Mouse (Mus musculus): ENCODE results near the gene Pds5a.
A peak's percentile ranks its signal among the peaks of the same experiment; 100 is the strongest.
"Not testable (repeated sequence)": the region's sequence is repeated elsewhere in the genome, so short reads cannot be mapped to it uniquely, and the experiment has no call there.

Pds5a gene

DNA sequence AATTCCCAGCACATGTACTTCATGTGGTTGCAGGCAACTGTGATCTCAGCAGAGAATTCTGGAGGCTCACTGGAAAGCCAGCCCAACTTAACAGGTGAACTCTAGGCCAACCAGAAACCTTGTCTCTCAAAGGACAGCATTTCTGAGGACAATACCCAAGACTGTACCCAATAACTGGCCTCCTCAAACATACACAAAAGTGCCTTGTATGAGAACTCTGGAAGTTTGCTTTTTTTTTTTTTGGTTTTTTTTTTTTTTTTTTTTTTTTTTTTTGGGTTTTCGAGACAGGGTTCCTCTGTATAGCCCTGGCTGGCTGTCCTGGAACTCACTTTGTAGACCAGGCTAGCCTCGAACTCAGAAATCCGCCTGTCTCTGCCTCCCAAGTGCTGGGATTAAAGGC, 4.0 kb downstream of the Pds5a start:
- not testable (repeated sequence) for DNase-seq

DNA sequence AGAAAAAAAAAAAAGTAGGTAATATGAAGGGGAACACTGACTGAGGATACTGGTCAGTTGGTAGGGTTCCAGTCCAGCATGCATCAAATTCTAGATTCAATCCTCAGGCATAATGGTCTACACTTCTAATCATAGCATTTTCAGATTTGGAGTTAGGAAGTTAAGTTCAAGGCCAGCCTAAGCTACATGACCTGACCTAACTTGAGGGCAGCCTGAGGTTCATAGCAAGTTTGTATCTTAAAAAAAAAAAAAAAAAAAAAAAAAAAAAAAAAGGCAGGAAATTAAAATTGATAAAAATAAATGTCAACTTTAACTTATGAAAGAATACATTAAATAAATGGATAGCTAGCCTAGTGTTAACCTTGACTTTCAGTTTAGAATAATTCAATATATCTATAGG, 5.1 kb downstream of the Pds5a start:
- DNase-seq, result no peak

DNA sequence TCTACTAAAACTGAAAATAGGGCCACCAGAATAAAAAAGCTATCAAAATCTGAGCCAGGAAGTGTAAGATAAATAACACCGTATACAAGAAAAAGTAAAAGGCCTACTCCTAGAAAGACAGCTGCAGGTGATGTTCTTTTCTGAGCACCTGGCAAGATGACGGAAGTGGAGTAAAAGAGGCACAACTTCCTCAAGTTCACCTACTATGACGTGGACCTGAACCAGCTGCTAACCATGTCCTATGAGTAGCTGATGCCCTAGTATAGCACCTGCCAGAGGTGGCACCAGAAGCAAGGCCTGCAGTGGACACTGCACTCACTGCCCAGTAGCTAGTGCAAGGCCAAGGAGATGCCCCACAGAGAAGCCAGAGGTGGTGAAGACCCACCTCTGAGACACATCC, 9.3 kb downstream of the Pds5a start:
- no peak for DNase-seq

DNA sequence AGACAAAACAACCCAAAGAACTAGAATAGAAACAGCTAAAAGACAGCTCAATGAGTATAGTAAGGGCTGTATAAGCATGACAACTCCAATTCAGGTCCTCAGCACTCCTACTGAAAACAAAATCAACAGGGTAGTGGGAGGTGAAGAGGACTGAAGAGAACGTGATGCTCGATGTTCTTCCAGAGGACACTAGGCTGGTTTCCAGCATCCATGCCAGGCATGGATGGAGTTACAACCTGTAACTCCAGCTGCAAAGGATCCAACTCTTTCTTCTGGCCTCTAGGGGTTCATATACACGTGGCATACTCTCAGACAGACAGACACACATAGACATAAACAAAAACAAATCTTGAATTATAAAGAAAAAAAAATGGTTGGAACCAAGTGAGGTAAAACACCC, 11.3 kb downstream of the Pds5a start:
- no peak for DNase-seq

DNA sequence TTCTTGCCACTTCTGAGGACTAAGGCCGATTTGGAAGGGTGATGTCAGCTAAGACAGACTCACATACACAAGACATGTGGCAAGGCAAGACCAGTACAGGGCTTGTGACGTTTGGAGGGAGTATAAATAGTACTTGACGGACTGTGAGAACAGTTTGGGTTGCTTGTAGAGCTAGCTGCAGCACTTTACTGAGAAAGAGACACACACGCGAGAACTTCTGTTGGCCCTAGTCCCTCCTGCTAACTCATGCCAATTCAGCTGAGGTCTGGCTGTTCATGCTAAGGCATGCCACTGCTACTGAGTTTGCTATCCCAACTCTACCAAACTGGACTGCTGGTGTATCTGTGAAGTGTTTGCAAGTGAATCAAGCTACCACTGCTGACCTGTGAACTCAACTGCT, 19.2 kb downstream of the Pds5a start:
- DNase-seq, result peak; percentile 92

DNA sequence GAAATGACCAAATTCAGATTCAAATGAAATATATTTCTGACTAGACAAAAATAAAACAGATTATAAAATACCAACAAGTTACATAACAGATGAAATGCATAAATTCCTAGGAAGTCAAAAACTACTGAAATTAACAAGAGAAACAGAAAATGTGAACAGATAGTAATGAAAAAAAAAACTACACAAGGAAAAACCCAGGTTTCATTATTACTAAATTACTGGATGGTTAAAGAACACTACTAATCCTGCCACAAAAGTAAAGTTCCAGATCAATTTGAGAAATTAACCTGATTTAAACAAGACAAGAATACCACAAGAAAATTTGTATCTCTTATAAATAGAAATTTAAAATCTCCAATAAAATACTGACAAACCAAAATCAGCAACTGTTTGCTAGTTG, 25.9 kb downstream of the Pds5a start:
- DNase-seq, result no peak

DNA sequence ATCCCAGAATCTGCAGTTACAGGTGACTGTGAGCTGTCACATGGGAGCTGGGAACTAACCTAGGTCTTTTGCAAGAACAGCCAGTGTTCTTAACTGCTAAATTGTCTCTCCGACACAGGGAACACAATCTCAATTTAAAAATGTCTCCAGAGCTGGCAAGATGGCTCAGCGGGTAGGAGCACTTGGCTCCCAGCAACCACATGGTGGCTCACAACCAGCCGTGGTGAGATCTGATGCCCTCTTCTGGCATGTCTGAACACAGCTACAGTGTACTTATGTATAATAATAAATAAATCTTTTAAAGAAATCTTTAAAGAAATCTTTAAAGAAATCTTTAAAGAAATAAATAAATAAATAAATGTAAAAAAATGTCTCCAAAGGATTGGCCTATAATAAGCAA, 30.4 kb downstream of the Pds5a start:
- DNase-seq, result no peak

DNA sequence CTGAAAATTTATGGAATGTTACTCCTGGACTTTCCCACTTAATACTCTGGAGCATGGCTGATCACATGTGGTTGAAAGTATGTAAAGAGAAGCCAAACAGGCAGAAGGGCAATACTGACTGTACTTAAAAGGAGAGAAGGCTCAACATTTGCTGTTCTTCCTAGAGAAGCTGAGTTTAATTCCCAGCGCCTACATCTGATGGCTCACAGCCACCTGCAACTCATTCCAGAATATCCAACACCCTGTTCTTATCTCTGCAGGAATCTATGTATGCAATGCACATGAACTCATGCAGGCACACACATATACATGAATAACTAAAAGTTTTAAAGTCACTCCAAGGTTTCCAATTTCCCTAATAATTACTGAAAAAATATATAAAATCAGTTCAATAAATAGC, 32.7 kb downstream of the Pds5a start:
- DNase-seq, result no peak

DNA sequence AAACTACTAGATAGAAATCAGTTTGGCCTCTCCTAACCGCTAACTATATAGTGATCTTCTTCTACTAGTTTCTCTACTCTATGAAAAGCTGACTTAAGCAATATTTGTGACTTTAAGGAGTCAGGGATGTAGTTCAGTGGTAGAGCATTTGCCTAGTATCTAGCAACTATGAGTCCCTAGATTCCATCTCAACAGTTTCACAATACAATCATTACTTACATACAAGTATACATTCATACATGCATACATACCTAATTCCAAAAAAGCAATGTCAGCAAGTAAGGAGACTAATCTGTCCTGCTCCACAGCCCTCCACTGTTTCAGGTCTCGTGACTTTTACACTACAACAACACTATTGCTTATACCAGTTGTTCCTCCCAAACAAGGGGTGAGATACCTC, 36.1 kb downstream of the Pds5a start:
- DNase-seq, result no peak

DNA sequence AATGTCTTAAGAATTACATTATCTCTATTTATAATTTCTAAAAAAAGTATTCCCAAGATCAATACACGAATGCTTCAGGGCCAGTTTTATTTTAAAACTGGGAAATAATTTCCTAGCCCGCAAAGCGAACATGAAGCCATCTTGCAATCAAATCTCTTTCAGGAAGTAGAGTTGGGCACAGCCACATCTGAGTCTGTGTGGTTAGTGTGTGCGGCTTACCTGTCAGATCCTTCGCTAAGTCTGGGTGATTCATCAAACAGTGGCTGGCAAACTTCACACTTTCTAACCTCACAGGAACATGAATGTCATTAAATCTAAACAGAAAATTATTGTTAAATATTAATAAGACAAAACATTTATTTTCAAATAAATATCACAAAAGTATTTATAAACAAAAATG, 44.3 kb downstream of the Pds5a start:
- no peak for DNase-seq

DNA sequence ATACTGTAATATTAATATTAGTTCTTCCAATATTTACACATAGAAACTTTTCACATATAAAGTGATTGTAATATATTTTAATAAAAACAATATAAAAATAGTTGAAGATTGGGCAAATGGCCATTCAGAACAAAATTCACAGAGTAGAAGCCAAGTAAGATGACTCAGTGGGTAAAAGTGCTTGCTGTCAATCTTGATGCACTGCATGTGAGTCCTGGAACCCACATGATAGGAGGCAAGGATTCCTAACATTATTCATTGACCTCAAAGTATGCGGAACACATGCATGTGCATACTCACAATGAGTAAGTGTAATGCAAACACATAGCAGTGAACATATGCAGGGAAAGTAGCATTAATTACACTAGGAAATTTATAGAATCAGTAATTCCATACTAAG, 59.2 kb downstream of the Pds5a start:
- DNase-seq, result no peak

DNA sequence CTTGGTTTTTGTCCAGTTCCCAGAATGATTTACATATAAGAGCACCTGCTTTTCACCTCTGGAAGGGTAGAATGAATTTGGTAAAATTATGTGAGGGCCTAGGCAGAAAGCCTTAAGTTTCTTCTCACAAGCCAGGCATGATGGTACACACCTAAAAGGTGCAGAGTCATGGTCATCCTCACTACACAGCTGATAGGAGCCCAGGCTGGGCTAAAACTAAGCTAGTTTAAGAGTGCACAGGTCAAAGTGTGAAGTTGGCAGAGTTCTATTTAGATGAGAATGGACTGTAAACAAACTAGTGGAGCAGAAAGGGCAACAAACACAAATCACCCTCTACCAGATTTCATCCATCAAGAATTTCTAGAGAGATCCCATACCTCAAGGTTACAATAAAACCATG, 73.7 kb downstream of the Pds5a start:
- no peak for DNase-seq

DNA sequence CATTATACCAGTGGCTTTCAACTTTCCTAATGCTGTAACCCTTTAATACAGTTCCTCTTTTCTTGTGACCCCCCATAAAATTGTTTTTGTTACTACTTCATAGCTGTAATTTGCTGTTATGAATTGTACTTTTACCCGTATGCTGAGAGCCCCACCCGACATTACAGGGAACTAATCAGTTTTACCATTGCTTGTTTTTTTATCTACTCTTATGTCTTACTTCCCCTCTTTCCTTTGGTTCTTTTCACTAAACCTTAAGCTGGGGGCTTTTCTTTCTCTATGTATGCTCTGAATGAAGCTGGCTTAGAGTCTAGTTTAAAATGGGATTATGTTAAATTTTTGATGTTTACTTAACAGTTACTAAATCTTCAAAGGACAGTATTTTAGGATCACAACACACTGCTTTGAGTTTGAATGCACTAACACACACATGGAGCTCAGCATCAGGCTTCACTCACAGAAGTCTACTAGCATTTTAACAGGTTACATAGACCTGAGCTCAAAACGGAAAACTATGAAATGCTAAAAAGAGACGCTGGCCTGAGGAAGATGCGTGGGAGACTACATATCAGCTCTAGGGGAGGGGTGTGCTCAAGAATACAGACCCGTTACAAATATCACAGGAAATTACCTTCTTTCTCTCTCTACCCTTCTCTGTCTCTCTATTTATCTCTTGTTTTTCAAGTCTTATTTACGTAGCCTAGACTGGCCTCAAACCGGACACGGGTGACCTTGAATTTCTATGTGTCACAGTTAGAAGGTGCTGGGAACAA, 84.7 kb downstream of the Pds5a start:
- no peak for DNase-seq

DNA sequence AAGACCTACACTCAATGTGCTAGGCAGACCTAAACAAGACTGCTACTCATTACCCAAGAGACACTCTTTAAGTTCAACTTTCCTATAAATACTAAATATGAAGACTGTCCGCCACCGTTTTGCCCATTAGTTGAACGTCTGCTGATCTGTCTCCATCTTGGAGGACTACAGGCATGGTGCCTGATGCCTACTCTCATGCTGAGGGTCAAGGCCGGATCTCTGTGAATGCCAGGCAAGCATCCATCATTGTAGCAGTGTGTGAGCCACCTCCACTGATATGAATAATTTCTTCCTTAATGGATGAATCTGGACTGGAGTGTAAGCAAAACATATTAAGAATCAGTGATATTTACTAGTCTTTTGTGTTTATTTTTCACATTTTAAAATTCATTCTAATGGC, 87.5 kb downstream of the Pds5a start:
- no peak for DNase-seq

DNA sequence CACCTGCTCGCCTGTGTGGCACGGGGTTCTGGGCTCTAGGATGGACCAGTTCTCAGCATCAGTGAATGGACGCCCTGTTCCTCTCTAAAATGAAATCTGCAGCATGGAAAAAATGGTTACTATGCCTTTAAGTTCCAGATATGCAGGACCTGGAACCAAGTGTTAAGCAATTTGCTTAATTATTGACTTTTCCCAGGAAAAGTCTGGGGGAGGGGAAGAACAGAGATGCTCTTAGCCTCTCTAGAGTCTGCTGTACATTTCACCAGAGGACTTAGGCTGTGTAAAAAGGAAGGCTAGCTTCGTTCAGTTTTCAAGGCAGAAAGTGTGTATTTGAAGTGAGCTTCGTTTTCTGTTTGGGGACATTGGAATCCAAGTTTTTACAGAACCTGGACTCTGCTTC, 88.3 kb downstream of the Pds5a start:
- DNase-seq, result no peak

DNA sequence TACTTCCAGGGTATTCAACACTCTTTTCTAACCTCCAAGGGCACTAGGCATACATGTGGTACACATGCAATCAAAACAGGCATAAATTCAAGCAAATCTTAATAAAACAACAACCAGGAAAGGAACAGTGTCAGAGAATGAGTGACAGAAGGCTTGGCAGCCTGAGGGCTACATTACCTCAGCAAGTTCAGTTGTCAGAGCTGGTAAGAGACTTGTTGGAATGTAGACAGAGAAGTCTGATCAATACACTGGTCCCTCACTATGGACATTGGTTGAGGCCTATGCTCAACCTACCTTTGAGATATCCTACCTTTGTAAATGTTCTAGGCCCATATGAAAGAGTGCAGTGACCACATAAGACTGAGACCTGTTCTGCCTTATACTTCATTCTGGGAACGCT, 91.3 kb downstream of the Pds5a start:
- DNase-seq, result no peak

DNA sequence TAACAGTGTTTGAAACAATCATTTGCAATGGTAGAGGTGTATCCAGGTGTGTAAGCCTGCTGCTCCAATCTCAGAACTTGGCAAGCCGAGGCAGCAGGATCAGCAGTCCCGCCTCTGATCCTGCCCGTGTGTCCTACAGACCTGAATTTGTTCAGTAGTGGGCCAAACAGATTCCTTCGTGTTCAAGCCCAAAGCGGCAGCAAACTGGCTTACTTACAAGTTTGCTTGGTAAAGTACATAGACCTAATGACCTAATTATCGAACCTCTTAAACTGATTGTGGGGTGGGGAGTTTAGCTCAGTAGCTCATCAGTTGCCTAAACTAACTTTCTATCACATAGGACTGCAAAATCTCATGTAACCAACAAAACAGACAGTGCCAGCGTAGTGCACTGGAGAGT, 98.4 kb downstream of the Pds5a start:
- no peak for DNase-seq

DNA sequence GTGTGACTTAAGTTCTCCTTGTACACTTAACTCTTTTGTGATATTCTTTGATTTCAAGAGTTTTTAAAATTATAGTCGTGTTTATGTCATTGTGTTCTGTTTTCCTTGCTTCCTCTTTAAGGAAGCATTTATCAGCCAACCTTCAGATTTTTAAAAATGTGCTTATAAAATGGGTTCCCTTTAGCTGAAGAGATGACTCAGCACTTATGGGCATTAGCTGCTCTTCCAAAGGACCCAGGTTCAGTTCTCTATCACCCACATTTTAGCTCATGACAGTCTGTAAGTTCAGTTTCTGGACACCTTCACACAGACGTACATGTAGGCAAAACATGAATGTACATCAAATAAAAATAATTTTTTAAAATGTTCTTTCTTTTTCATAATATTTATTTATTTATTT, 105.7 kb downstream of the Pds5a start:
- DNase-seq, result no peak

DNA sequence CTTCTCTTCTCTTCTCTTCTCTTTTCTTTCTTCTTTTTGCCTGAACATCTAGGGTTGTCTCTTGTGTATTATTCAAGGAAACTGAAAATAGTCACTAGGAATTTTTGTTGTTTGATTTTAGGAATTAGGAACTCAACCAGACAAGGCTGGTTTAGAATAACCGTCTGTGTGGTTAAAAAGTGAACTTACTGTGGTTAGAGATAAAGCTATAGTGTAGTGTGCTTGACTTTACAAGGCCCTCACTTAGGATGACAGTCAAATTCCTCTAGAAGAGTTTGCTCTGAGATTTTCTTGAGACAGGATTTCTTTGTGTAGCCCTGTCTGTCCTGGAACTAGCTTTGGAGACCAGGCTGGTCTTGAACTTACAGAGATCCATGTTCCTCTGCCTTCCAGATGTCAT, 107.9 kb downstream of the Pds5a start:
- DNase-seq, result no peak

DNA sequence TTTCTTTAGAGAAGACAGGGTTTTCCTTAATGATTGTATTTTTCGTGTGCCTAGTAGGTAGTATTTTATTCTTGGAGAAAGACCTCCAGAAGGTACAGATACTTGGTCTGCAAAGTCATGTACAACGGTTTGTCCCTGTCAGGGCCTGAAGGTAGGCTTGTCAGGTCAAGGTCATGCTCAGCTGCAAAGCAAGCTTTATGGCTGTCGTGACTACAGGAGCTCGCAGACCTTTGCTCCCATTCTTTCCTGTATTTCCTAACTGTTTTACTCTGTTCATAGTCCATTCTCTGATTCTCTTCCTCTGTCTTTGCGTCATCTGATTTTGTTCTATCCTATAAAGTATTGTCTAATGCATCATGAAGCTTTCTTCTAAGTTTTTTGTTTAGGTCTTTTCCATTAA, 111.8 kb downstream of the Pds5a start:
- no peak for DNase-seq

DNA sequence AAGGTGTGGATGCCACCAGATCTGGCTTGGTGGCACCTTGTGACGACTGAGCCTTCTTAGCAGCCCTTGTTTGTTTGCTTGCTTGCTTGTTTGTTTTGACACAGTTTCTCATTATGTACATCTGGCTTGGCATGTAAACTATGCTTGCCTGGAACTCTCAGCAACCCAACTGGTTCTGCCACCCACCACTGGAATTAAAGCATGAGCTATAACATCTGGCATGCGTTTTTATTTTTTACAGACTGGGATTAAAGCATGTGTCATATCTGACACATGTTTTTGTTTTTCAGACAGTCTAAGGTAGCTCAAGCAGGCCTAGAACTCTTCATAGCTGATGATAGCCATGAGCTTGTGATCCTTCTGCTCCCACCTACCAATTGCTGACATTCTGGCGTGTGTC, 119.5 kb downstream of the Pds5a start:
- DNase-seq, result no peak

DNA sequence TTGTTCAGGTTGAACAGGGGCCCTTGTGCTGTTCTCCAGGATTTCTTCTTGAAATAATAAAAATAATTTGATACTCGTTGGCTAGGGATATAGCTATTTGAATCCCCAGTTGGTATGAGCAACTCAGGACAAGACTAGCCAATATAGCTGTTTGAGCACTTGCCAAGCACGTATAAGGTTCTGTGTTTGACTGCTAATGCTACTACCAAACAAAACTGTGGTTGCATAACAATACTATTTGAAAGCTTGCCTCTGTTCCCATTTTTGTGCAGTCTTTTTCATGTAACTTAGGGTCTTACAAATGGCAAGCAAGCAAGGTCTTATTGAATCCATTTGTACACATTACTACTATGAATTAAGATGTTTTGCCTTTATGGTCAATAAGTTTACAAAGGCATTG, 122.2 kb downstream of the Pds5a start:
- no peak for DNase-seq

DNA sequence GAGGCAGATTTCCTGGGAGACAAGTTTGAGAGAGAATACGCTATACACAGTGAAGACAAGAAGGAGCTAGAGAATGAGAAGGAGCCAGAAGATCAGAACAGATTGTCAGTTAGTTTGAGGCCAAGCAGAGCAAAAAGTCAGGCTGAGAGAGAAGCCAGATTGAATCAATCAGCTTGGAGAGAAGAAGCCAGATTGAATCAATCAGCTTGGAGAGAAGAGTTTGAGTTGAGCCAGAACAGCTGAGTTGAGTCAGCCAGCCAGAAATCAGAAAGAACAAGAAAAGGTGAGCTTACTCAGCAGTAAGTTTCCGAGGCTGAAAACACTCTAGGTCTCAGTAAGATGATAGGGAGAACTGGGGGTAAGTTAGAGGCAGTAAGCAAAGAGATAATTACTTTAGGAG, 123.2 kb downstream of the Pds5a start:
- DNase-seq, result no peak

DNA sequence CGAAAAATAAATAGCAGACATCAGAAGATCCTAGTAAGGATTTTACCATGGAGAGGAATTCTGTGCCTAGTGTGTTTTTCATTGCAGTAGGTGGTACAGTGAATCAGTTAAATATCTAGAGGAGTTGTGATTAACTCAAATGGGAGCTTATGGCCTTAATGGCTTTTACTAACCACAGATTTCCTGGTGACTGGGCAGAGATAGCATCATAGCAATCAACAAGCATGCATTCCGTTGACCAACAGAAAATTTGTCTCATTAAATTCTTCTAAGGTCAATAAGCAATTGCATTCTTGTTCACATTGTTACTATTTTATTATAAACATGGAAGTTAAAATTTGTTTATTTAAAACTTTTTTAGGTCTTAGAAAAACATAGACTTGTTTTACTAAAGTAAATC, 132.6 kb downstream of the Pds5a start:
- DNase-seq, result no peak

DNA sequence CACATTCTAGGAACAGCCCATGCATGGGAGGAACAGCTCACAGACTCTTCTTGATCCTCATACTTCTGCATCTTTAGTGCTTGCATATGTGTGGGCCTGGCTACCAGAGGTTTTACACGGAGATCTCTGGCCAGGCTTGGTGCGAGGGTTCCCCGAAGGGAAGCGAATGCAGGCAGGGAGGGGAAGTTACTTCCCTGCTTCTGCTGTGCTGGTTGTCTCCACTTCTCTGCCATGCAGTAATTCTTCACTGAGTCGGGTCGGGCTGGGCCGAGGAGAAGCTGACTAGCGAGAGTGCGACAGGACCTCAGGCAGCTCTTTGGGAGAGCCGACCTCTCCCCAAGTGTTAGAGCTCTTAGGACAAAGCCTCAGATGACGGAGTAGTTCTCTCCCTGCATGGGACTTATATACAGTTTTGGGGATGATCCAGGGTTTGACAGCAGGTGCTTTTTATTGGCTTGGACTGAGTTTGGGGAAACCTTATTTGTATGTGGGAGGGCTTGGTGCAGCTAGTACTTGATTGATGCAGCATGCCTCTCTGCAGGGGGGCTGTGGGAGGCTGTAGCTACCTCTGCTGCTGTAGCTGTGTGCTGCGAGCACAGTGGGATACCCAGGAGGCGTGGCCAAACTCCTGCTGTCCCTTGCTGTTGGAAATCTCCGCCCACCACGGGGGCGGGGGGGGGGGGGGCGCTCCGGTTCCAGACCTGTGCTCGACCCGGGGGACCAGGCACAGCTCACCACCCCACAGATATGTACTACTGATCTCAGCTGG, 136.8 kb downstream of the Pds5a start:
- peak; percentile 85 for DNase-seq

All from heart, adult 11 months (tissue).